Mouse (Mus musculus): ENCODE data around the gene Nr2c1. TPM values are rescaled to one million over a fixed set of nuclear protein-coding genes. Genes with fewer than 3 reads are reported as not detected.

Nr2c1 gene
- polyA plus RNA-seq, 1 experiment from 2014 or later = 10.7 TPM

DNA sequence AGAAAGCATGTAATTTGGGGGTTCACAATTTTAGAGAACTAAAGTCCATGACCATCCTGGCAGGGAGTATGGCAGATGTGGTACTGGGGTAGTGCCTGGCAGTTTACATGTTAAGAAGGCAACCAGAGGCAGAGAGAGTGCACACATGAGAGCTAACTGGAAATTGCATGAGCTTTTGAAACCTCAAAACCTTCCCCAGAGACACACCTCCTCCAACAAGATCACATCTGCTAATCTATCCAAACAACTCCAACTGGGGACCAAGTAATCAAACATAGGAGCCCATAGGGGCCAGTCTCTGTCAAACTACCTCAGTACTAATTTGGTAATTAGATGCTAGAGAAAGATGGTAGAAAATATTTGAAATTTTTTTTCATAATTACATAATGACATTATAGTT is 6.0 kb downstream of the Nr2c1 start:
- no peak for ATAC-seq (ENCODE audit: low FRiP score, low TSS enrichment)
- Histone ChIP-seq H3K9ac (ENCODE audit: low read depth, low read length) (no peak overlapping the region), H3K4me3 (ENCODE audit: low read length) (no peak overlapping the region), H3K36me3 (ENCODE audit: control insufficient read depth, insufficient read depth, low read length) (peaks cover 15% of the 10 kb centered on the region), H3K4me1 (ENCODE audit: control insufficient read depth, insufficient read depth, low read length) (peaks cover 10% of the 10 kb centered on the region), H3K9me3 (ENCODE audit: control insufficient read depth, low read length) (no peaks in the 10 kb centered on the region), H3K27ac (ENCODE audit: low read depth, low read length) (no peak overlapping the region), H3K27me3 (ENCODE audit: control insufficient read depth, insufficient read depth, low read length) (no peaks in the 10 kb centered on the region), H3K4me2 (replicated peaks; ENCODE audit: low read depth, low read length) (no peak overlapping the region)

DNA sequence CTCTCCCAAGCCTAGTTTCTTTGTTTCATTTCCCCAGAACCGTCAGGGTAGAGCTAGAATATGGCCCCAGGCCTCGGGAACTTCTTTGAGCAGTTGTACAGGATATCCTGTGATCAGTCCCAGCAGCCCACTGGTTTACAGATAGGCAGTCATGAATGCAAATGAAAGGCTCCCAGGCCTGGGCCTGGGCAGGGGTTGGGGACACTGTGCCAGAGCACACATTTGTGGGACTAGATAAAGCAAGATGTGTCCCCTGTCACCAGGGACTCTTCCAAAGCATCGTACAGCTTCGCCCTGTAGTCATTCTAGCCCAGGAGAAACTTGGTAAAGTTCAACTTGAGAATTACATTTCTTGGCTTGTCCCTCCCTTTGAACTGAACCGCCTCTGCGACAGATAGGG is 11.1 kb downstream of the Nr2c1 start:
- Histone ChIP-seq H3K9me3 (ENCODE audit: control insufficient read depth, low read length) (no peaks in the 10 kb centered on the region), H3K4me2 (replicated peaks; ENCODE audit: low read depth, low read length) (no peak overlapping the region), H3K27me3 (ENCODE audit: control insufficient read depth, insufficient read depth, low read length) (no peaks in the 10 kb centered on the region), H3K27ac (ENCODE audit: low read depth, low read length) (no peak overlapping the region), H3K9ac (ENCODE audit: low read depth, low read length) (no peak overlapping the region), H3K4me3 (ENCODE audit: low read length) (no peak overlapping the region), H3K4me1 (ENCODE audit: control insufficient read depth, insufficient read depth, low read length) (no peaks in the 10 kb centered on the region), H3K36me3 (ENCODE audit: control insufficient read depth, insufficient read depth, low read length) (peaks cover 47% of the 10 kb centered on the region)
- no peak for ATAC-seq (ENCODE audit: low FRiP score, low TSS enrichment)
- 83% methylated on average over 6 of the region's 6 CpGs for WGBS

DNA sequence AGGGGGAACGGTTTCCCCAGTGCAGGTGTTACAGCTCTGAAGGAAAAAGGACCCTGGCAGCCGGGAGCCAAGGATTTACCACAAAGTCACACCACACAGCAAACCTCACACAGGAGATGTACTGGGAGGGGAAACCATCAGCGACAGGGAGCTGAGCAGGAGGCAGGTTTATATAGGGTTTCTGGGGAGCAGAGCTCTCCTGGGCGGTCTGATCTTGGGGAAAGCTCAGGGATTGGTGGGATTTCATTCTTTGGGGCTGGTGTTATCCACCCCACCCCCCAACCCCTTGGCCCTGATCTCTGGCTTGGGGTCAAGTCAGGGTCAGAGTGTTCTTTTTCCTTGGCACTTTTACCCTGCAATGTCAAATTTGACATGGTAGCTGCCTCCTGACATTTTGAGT is 11.6 kb downstream of the Nr2c1 start:
- ATAC-seq (ENCODE audit: low FRiP score, low TSS enrichment) = no peak
- Histone ChIP-seq H3K36me3 (ENCODE audit: control insufficient read depth, insufficient read depth, low read length) (peaks cover 50% of the 10 kb centered on the region), H3K27me3 (ENCODE audit: control insufficient read depth, insufficient read depth, low read length) (no peaks in the 10 kb centered on the region), H3K9ac (ENCODE audit: low read depth, low read length) (no peak overlapping the region), H3K4me2 (replicated peaks; ENCODE audit: low read depth, low read length) (no peak overlapping the region), H3K9me3 (ENCODE audit: control insufficient read depth, low read length) (no peaks in the 10 kb centered on the region), H3K4me3 (ENCODE audit: low read length) (no peak overlapping the region), H3K27ac (ENCODE audit: low read depth, low read length) (no peak overlapping the region), H3K4me1 (ENCODE audit: control insufficient read depth, insufficient read depth, low read length) (no peaks in the 10 kb centered on the region)
- WGBS = 88% methylated on average over 4 of the region's 4 CpGs

DNA sequence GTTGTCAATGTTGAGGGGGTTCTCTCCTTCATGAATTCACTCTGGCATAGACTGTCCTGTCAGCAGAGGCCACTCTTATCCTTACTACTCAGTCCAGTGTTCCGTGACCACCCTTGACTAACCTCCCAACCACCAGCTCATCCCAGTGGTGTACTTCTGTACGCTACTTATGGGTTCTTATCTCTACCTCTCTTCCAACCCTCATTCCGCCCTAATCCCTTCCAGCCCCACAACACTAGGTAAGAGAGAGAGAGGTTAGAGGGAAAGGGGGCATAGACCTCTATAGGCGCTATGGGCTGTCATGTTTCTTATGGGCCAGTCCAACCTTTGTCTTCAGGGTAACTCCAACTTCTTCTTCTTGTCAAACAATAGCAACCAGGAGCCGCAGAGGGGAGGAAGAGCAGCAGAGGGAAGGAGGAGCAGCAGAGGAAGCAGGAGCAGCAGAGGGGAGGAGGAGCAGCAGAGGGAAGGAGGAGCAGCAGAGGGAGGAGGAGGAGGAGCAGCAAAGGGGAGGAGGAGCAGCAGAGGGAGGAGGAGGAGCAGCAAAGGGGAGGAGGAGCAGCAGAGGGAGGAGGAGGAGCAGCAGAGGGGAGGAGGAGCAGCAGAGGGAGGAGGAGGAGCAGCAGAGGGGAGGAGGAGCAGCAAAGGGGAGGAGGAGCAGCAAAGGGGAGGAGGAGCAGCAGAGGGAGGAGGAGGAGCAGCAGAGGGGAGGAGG is 13.4 kb downstream of the Nr2c1 start:
- H3K4me1 ChIP-seq (ENCODE audit: control insufficient read depth, insufficient read depth, low read length) = no peaks in the 10 kb centered on the region
- H3K27me3 ChIP-seq (ENCODE audit: control insufficient read depth, insufficient read depth, low read length) = no peaks in the 10 kb centered on the region
- no peaks in the 10 kb centered on the region for H3K9me3 ChIP-seq (ENCODE audit: control insufficient read depth, low read length)
- peaks cover 55% of the 10 kb centered on the region for H3K36me3 ChIP-seq (ENCODE audit: control insufficient read depth, insufficient read depth, low read length)
- no peak overlapping the region for H3K4me3 ChIP-seq (ENCODE audit: low read length)
- no peak overlapping the region for H3K9ac ChIP-seq (ENCODE audit: low read depth, low read length)
- no peak overlapping the region for H3K4me2 ChIP-seq (replicated peaks; ENCODE audit: low read depth, low read length)
- 95% methylated on average over 5 of the region's 5 CpGs for WGBS
- no peak for ATAC-seq (ENCODE audit: low FRiP score, low TSS enrichment)
- H3K27ac ChIP-seq (ENCODE audit: low read depth, low read length) = no peak overlapping the region

DNA sequence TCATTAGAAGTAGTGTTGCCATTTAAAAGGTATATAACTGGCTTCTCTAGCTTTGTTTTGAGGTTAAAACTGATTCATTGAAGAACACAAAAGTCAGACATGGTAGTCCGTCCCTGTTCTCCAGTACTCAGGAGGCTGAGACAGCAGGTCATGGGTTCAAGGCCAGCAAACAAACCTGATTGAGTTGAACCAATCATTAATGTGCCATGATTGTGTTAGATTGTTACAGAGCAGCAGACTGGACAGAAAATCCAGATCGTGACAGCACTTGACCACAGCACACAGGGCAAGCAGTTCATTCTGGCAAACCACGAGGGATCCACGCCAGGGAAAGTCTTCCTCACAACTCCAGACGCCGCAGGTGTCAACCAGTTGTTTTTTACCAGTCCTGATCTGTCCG is 14.2 kb downstream of the Nr2c1 start:
- peaks cover 60% of the 10 kb centered on the region for H3K36me3 ChIP-seq (ENCODE audit: control insufficient read depth, insufficient read depth, low read length)
- no peak overlapping the region for H3K4me3 ChIP-seq (ENCODE audit: low read length)
- H3K27ac ChIP-seq (ENCODE audit: low read depth, low read length) = no peak overlapping the region
- no peak overlapping the region for H3K4me2 ChIP-seq (replicated peaks; ENCODE audit: low read depth, low read length)
- no peak for ATAC-seq (ENCODE audit: low FRiP score, low TSS enrichment)
- no peaks in the 10 kb centered on the region for H3K4me1 ChIP-seq (ENCODE audit: control insufficient read depth, insufficient read depth, low read length)
- 91% methylated on average over 7 of the region's 7 CpGs for whole genome bisulfite sequencing
- H3K9me3 ChIP-seq (ENCODE audit: control insufficient read depth, low read length) = no peaks in the 10 kb centered on the region
- H3K9ac ChIP-seq (ENCODE audit: low read depth, low read length) = no peak overlapping the region
- no peaks in the 10 kb centered on the region for H3K27me3 ChIP-seq (ENCODE audit: control insufficient read depth, insufficient read depth, low read length)

DNA sequence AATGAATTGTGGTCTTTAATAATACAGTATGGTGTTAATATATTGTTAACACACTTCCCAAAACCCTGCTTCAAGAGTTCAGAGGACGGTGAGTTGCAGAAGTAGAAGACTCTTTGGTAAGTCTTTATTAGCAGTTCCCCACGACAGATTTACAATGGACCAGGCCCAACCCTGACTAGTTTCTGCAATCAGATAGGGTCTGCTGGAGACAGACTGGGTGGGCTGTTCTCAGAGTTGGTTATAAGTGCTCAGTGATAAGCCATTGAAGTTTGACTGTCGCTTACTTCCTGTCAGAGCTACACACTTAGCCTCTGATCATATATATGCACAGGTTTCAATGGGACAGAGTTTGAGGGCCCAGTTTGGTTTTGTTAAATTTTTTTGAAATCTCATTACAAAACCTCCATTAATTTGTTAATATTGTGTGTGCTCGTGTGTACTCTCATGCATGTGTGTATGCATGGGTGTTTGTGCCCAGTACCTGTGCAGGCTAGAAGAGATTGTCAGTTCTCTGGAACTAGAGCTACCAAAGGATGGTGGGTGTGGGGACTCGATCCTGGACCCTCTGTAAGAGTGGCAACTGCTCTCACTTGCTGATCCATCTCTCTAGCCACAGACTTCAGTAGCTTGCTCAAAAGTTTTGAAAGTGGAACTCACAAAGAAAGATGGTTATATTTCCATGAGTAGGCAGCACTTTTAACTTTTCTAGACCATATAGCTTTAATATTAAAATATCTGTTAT is 16.5 kb downstream of the Nr2c1 start:
- no peaks in the 10 kb centered on the region for H3K9me3 ChIP-seq (ENCODE audit: control insufficient read depth, low read length)
- H3K36me3 ChIP-seq (ENCODE audit: control insufficient read depth, insufficient read depth, low read length) = peaks cover 63% of the 10 kb centered on the region
- H3K27ac ChIP-seq (ENCODE audit: low read depth, low read length) = no peak overlapping the region
- WGBS = 72% methylated on average over 5 of the region's 5 CpGs
- no peaks in the 10 kb centered on the region for H3K27me3 ChIP-seq (ENCODE audit: control insufficient read depth, insufficient read depth, low read length)
- H3K9ac ChIP-seq (ENCODE audit: low read depth, low read length) = no peak overlapping the region
- ATAC-seq (ENCODE audit: low FRiP score, low TSS enrichment) = no peak
- H3K4me1 ChIP-seq (ENCODE audit: control insufficient read depth, insufficient read depth, low read length) = no peaks in the 10 kb centered on the region
- H3K4me2 ChIP-seq (replicated peaks; ENCODE audit: low read depth, low read length) = no peak overlapping the region
- no peak overlapping the region for H3K4me3 ChIP-seq (ENCODE audit: low read length)

DNA sequence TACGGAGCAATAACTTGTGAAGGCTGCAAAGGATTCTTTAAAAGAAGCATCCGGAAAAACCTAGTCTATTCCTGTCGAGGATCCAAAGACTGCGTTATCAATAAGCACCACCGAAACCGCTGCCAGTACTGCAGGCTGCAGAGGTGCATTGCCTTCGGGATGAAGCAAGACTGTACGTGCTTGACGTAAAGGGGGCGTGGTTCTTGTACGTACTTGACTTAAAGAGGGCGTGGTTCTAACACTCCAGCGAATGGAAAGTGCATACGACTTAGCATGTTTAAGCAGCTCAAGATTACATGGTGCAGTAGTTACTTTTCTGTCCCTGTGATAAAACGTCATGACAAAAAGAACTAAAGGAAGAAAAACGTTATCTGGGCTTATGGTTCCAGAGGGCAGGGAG is 17.6 kb downstream of the Nr2c1 start:
- H3K36me3 ChIP-seq (ENCODE audit: control insufficient read depth, insufficient read depth, low read length) = peaks cover 63% of the 10 kb centered on the region
- no peak overlapping the region for H3K27ac ChIP-seq (ENCODE audit: low read depth, low read length)
- no peak for ATAC-seq (ENCODE audit: low FRiP score, low TSS enrichment)
- H3K4me3 ChIP-seq (ENCODE audit: low read length) = no peak overlapping the region
- H3K4me1 ChIP-seq (ENCODE audit: control insufficient read depth, insufficient read depth, low read length) = no peaks in the 10 kb centered on the region
- no peaks in the 10 kb centered on the region for H3K9me3 ChIP-seq (ENCODE audit: control insufficient read depth, low read length)
- no peaks in the 10 kb centered on the region for H3K27me3 ChIP-seq (ENCODE audit: control insufficient read depth, insufficient read depth, low read length)
- no peak overlapping the region for H3K4me2 ChIP-seq (replicated peaks; ENCODE audit: low read depth, low read length)
- 93% methylated on average over 16 of the region's 16 CpGs for whole genome bisulfite sequencing
- no peak overlapping the region for H3K9ac ChIP-seq (ENCODE audit: low read depth, low read length)

DNA sequence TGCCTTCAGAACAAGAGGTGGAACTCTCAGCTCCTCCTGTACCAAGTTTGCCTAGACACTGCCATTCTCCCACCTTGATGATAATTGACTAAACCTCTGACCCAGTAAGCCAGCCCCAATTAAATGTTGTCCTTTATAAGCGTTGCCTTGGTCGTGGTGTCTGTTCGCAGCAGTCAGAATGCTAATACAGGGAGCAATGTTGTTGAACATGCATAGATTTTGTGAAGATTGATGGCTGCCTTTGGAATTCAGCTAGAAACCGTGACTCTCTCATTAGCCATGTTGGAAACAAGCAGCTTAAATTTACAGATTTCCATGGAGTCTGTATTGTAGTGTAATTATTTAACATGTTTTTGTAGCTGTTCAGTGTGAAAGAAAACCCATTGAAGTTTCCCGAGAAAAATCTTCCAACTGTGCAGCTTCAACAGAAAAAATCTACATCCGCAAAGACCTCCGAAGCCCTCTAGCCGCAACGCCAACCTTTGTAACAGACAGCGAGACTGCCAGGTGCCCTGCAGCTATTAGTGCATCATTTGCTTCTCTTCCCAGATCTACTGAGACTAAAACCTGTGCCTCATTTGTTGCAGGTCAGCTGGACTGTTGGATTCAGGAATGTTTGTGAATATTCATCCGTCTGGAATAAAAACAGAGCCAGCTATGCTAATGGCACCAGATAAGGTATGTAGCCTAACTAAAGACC is 19.4 kb downstream of the Nr2c1 start:
- H3K36me3 ChIP-seq (ENCODE audit: control insufficient read depth, insufficient read depth, low read length) = peaks cover 64% of the 10 kb centered on the region
- no peak for ATAC-seq (ENCODE audit: low FRiP score, low TSS enrichment)
- H3K4me1 ChIP-seq (ENCODE audit: control insufficient read depth, insufficient read depth, low read length) = no peaks in the 10 kb centered on the region
- H3K9ac ChIP-seq (ENCODE audit: low read depth, low read length) = no peak overlapping the region
- H3K4me2 ChIP-seq (replicated peaks; ENCODE audit: low read depth, low read length) = no peak overlapping the region
- H3K27me3 ChIP-seq (ENCODE audit: control insufficient read depth, insufficient read depth, low read length) = no peaks in the 10 kb centered on the region
- H3K4me3 ChIP-seq (ENCODE audit: low read length) = no peak overlapping the region
- H3K9me3 ChIP-seq (ENCODE audit: control insufficient read depth, low read length) = no peaks in the 10 kb centered on the region
- H3K27ac ChIP-seq (ENCODE audit: low read depth, low read length) = no peak overlapping the region
- WGBS = 91% methylated on average over 11 of the region's 11 CpGs

All from kidney, embryonic 14.5 days (tissue).